26 mouse cellular contexts compared by ENCODE assay signal in the genomic region with DNA sequence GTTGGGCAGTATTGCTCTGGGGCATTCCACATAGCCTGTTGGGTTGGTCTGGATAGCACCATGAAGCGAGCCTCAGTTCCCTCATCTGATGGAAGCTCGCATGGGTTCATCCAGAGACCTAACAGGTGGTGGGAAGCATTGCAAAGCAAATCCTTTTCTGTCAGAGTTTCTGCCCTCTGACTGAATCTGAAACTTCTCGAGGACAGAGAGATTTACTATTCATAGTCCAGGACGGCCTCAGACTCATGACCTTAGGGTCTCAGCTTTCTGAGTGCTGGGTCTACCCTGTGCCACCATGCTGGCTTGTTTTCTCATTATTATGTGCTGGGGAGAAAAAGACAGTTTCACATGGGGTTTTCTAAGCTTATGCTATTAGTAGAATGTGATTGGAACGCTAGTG.
DNase-seq lines count a peak whose midpoint lies in the region; ATAC-seq and TF ChIP-seq lines count a peak whose summit lies in the region.
"Had no signal": no experiment of that assay in that cellular context is flagged by ENCODE, and none has a peak within 500 bp of the region (broad histone marks: within the 10 kb centered on the region; RNA-seq: fewer than 3 reads in every experiment).

No protein-coding gene starts in this region.

- no peak for TF ChIP-seq EP300 in heart, adult 2 months (IDR thresholded peaks at IDR 0.05; ENCODE audit: insufficient read depth, low read depth, low read length)
- TF ChIP-seq EP300 in stomach, postnatal 0 days (optimal IDR thresholded peaks at IDR 0.05) = no peak

- peak overlapping the region; percentile 33; the same call in 1 of the 2 replicates for H3K27ac ChIP-seq in heart, adult 2 months
- H3K27ac ChIP-seq in hindbrain, postnatal 0 days = peak overlapping the region; percentile 20; the same call in 1 of the 2 replicates
- H3K27ac ChIP-seq in hindbrain, embryonic 12.5 days = no peak overlapping the region
- H3K27ac ChIP-seq in limb, embryonic 15.5 days = peak overlapping the region; percentile 54; the same call in 1 of the 2 replicates
- no peak overlapping the region for H3K27ac ChIP-seq in limb, embryonic 10.5 days
- H3K27ac ChIP-seq in stomach, postnatal 0 days (replicated peaks) = 0 out of 2 replicates have a peak overlapping the region, but pooled peaks have one; percentile 30
- H3K27ac ChIP-seq: embryonic facial prominence, embryonic 13.5 days; forebrain, embryonic 13.5 days; hindbrain, embryonic 14.5 days; limb, embryonic 12.5 days; liver, embryonic 12.5 days; neural tube, embryonic 12.5 days had no signal

- H3K36me3 ChIP-seq in heart, adult 2 months (ENCODE audit: control insufficient read depth, insufficient read depth, low read length) = no peaks in the 10 kb centered on the region
- H3K36me3 ChIP-seq in hindbrain, postnatal 0 days (ENCODE audit: insufficient read depth, low read length) = no peaks in the 10 kb centered on the region
- H3K36me3 ChIP-seq in hindbrain, embryonic 12.5 days = no peaks in the 10 kb centered on the region
- H3K36me3 ChIP-seq in limb, embryonic 15.5 days = no peaks in the 10 kb centered on the region
- no peaks in the 10 kb centered on the region for H3K36me3 ChIP-seq in limb, embryonic 10.5 days
- no peaks in the 10 kb centered on the region for H3K36me3 ChIP-seq in stomach, postnatal 0 days (ENCODE audit: control insufficient read depth, insufficient read depth, low read length)
- H3K36me3 ChIP-seq: embryonic facial prominence, embryonic 13.5 days; limb, embryonic 12.5 days; liver, embryonic 12.5 days; neural tube, embryonic 12.5 days had no signal

- H3K79me2 ChIP-seq in heart, adult 2 months (replicated peaks; ENCODE audit: control insufficient read depth, insufficient read depth, low read length) = no peaks in the 10 kb centered on the region

- no peaks in the 10 kb centered on the region for H3K9me3 ChIP-seq in hindbrain, postnatal 0 days (ENCODE audit: low read length)
- no peaks in the 10 kb centered on the region for H3K9me3 ChIP-seq in hindbrain, embryonic 12.5 days (replicated peaks)
- H3K9me3 ChIP-seq in limb, embryonic 15.5 days = no peaks in the 10 kb centered on the region
- H3K9me3 ChIP-seq in limb, embryonic 10.5 days (replicated peaks) = no peaks in the 10 kb centered on the region
- no peaks in the 10 kb centered on the region for H3K9me3 ChIP-seq in stomach, postnatal 0 days (ENCODE audit: control insufficient read depth, low read length)
- H3K9me3 ChIP-seq: embryonic facial prominence, embryonic 13.5 days; forebrain, embryonic 13.5 days; limb, embryonic 12.5 days; liver, embryonic 12.5 days; megakaryocyte, embryonic 14.5 days; neural tube, embryonic 12.5 days had no signal

- TF ChIP-seq CTCF in heart, adult 2 months (IDR thresholded peaks at IDR 0.05) = no peak
- no peak for TF ChIP-seq CTCF in hindbrain, postnatal 0 days (IDR thresholded peaks at IDR 0.05; ENCODE audit: low read depth)
- TF ChIP-seq CTCF in stomach, postnatal 0 days (IDR thresholded peaks at IDR 0.05; ENCODE audit: low read depth) = no peak

- DNase-seq in heart, adult 2 months = no peak
- DNase-seq in heart, postnatal 25 days (ENCODE audit: low spot score) = no peak
- no peak for DNase-seq in hindbrain, postnatal 0 days (ENCODE audit: low spot score)
- DNase-seq in limb, embryonic 10.5 days (ENCODE audit: low spot score) = no peak
- DNase-seq in stomach, postnatal 0 days (ENCODE audit: low spot score) = no peak
- DNase-seq: adrenal gland, adult 8-10 months; cerebellum, adult 2 months; cerebellum, postnatal 25 days; heart, postnatal 10 days; lung, adult 18-20 months; lung, postnatal 14 days; midbrain, embryonic 14.5 days; right cerebral cortex, postnatal 14 days; spleen, adult 18-20 months; thymus, postnatal 14 days had no signal

- no peak for TF ChIP-seq POLR2A in heart, adult 2 months (IDR thresholded peaks at IDR 0.05; ENCODE audit: insufficient read depth, low read depth, low read length)

- no peak overlapping the region for H3K4me2 ChIP-seq in hindbrain, postnatal 0 days (ENCODE audit: low read depth, low read length)
- no peak overlapping the region for H3K4me2 ChIP-seq in hindbrain, embryonic 12.5 days (replicated peaks)
- H3K4me2 ChIP-seq in limb, embryonic 15.5 days = no peak overlapping the region
- no peak overlapping the region for H3K4me2 ChIP-seq in stomach, postnatal 0 days (replicated peaks; ENCODE audit: low read depth)
- H3K4me2 ChIP-seq: embryonic facial prominence, embryonic 13.5 days; forebrain, embryonic 13.5 days; hindbrain, embryonic 14.5 days; limb, embryonic 12.5 days; liver, embryonic 12.5 days; neural tube, embryonic 12.5 days had no signal

- intact Hi-C loops in heart, adult 2 months (cut with DNase I) = no loop called here
- intact Hi-C loops in heart, postnatal 25 days (cut with DNase I) = no loop called here

- no peak overlapping the region for H3K4me3 ChIP-seq in heart, adult 2 months
- no peak overlapping the region for H3K4me3 ChIP-seq in hindbrain, postnatal 0 days (ENCODE audit: low read length)
- H3K4me3 ChIP-seq in hindbrain, embryonic 12.5 days = no peak overlapping the region
- no peak overlapping the region for H3K4me3 ChIP-seq in limb, embryonic 15.5 days
- no peak overlapping the region for H3K4me3 ChIP-seq in limb, embryonic 10.5 days
- no peak overlapping the region for H3K4me3 ChIP-seq in stomach, postnatal 0 days (ENCODE audit: low read depth, low read length)
- H3K4me3 ChIP-seq: embryonic facial prominence, embryonic 13.5 days; forebrain, embryonic 13.5 days; limb, embryonic 12.5 days; liver, embryonic 12.5 days; megakaryocyte, embryonic 14.5 days; neural tube, embryonic 12.5 days had no signal

- H3K9ac ChIP-seq in heart, adult 2 months (ENCODE audit: low read depth, low read length) = no peak overlapping the region
- no peak overlapping the region for H3K9ac ChIP-seq in hindbrain, postnatal 0 days (replicated peaks; ENCODE audit: low read length)
- no peak overlapping the region for H3K9ac ChIP-seq in hindbrain, embryonic 12.5 days
- no peak overlapping the region for H3K9ac ChIP-seq in limb, embryonic 15.5 days
- no peak overlapping the region for H3K9ac ChIP-seq in stomach, postnatal 0 days (ENCODE audit: low read length)
- H3K9ac ChIP-seq: embryonic facial prominence, embryonic 13.5 days; forebrain, embryonic 13.5 days; hindbrain, embryonic 14.5 days; limb, embryonic 12.5 days; liver, embryonic 12.5 days; neural tube, embryonic 12.5 days had no signal

- 70% methylated on average over 5 of the region's 5 CpGs for WGBS in heart, adult 2 months
- 80% methylated on average over 5 of the region's 5 CpGs for WGBS in hindbrain, postnatal 0 days
- WGBS in hindbrain, embryonic 12.5 days = 74% methylated on average over 5 of the region's 5 CpGs
- WGBS in limb, embryonic 15.5 days = 64% methylated on average over 5 of the region's 5 CpGs
- 82% methylated on average over 5 of the region's 5 CpGs for WGBS in limb, embryonic 10.5 days
- WGBS in stomach, postnatal 0 days = 74% methylated on average over 5 of the region's 5 CpGs

- peaks cover 14% of the 10 kb centered on the region for H3K4me1 ChIP-seq in heart, adult 2 months (ENCODE audit: control insufficient read depth, insufficient read depth, low read length)
- H3K4me1 ChIP-seq in hindbrain, postnatal 0 days (ENCODE audit: insufficient read depth, low read length) = no peaks in the 10 kb centered on the region
- 0 out of 2 replicates have a peak, but pooled peaks cover 2% of the 10 kb centered on the region for H3K4me1 ChIP-seq in hindbrain, embryonic 12.5 days
- peaks cover 25% of the 10 kb centered on the region; the same call in 1 of the 2 replicates for H3K4me1 ChIP-seq in limb, embryonic 15.5 days
- peaks cover 16% of the 10 kb centered on the region for H3K4me1 ChIP-seq in limb, embryonic 10.5 days
- H3K4me1 ChIP-seq in stomach, postnatal 0 days (replicated peaks; ENCODE audit: control insufficient read depth, insufficient read depth) = no peaks in the 10 kb centered on the region; the same call in 1 of the 2 replicates
- H3K4me1 ChIP-seq: forebrain, embryonic 13.5 days; neural tube, embryonic 12.5 days had no signal

- H3K27me3 ChIP-seq in heart, adult 2 months (ENCODE audit: control insufficient read depth, insufficient read depth, low read length) = no peaks in the 10 kb centered on the region
- H3K27me3 ChIP-seq in hindbrain, postnatal 0 days (ENCODE audit: insufficient read depth, low read length) = no peaks in the 10 kb centered on the region
- no peaks in the 10 kb centered on the region for H3K27me3 ChIP-seq in hindbrain, embryonic 12.5 days
- H3K27me3 ChIP-seq in limb, embryonic 15.5 days = no peaks in the 10 kb centered on the region
- no peaks in the 10 kb centered on the region for H3K27me3 ChIP-seq in limb, embryonic 10.5 days (ENCODE audit: low read depth, poor library complexity, severe bottlenecking)
- no peaks in the 10 kb centered on the region for H3K27me3 ChIP-seq in stomach, postnatal 0 days (ENCODE audit: control insufficient read depth, insufficient read depth, low read length)
- H3K27me3 ChIP-seq: embryonic facial prominence, embryonic 13.5 days; forebrain, embryonic 13.5 days; limb, embryonic 12.5 days; neural tube, embryonic 12.5 days; Patski had no signal

- no peak for ATAC-seq in hindbrain, postnatal 0 days
- ATAC-seq in hindbrain, embryonic 12.5 days (ENCODE audit: low FRiP score) = no peak
- ATAC-seq in limb, embryonic 15.5 days (ENCODE audit: insufficient number of reproducible peaks, low FRiP score, low TSS enrichment, low read depth) = no peak
- ATAC-seq in stomach, postnatal 0 days (ENCODE audit: low FRiP score, low TSS enrichment) = no peak
- ATAC-seq: CD4-positive, CD25-positive, alpha-beta regulatory T cell, adult 4 months; forebrain, embryonic 13.5 days; liver, embryonic 12.5 days; Patski had no signal

Comparison
In these comparisons a context has a peak if more than half of its experiments do, and no peak if none do; other contexts are left out.
1. H3K27ac ChIP-seq: peak in heart, adult 2 months (single experiment), hindbrain, postnatal 0 days (single experiment), limb, embryonic 15.5 days (single experiment) and stomach, postnatal 0 days (single experiment); none in hindbrain, embryonic 12.5 days (single experiment) and limb, embryonic 10.5 days (single experiment).